Mouse (Mus musculus): ENCODE measurements around the gene Stx18. TPM values are rescaled to one million over a fixed set of nuclear protein-coding genes. Genes with fewer than 3 reads are reported as not detected.

The Stx18 gene
- total and polyA plus RNA-seq, 2 experiments, result 14.9 to 15.5 TPM

- Histone ChIP-seq H3K9ac (ENCODE audit: low read depth, low read length) (no peak overlapping the region), H3K4me1 (ENCODE audit: control insufficient read depth, insufficient read depth, low read length) (peaks cover under 1% of the 10 kb centered on the region; the same call in 1 of the 2 replicates), H3K27me3 (ENCODE audit: control insufficient read depth, insufficient read depth, low read length) (no peaks in the 10 kb centered on the region), H3K27ac (replicated peaks; ENCODE audit: insufficient read depth, low read depth, low read length) (no peak overlapping the region), H3K36me3 (ENCODE audit: control insufficient read depth, insufficient read depth, low read length) (no peaks in the 10 kb centered on the region), H3K79me2 (ENCODE audit: control insufficient read depth, insufficient read depth, low read length) (peaks cover 17% of the 10 kb centered on the region), H3K4me3 (ENCODE audit: insufficient read depth, low read depth, low read length) (no peak overlapping the region)
- TF ChIP-seq CTCF (IDR thresholded peaks at IDR 0.05; ENCODE audit: low read depth, low read length), result no peak
- TF ChIP-seq POLR2A (IDR thresholded peaks at IDR 0.05; ENCODE audit: extremely low read depth, insufficient read depth, low read length), result no peak
- 85% methylated on average over 5 of the region's 5 CpGs for WGBS
- DNase-seq (ENCODE audit: extremely low read depth, low read depth, low spot score), result no peak
Measured at GRCm38 (mm10) chr5:38063339-38063738, 24.8 kb downstream of the Stx18 start.

DNA sequence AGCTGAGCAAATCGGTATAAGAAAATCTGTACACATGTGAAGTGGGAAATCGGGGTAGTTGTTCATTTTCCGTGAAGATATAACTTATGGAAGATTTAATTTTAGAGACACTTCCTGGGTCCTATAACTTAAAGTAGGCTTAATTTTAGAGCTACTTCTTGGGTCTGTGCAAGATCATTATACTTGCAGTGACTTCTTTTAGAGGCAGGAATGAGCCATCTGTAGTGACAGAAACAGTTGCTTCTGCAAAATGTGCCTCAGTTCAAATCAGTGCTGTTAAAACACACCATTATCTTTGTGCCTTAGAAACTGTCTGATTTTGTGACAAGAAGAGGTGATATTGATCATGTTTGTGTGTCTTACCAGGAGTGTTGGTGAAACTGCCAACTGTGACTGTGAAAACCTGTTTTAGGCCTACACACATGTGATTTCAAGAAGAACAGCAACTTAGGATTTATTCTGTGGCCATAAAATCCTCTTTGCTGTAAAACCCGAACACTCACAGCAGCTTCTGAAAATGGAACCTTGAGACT, 25.6 kb downstream of the Stx18 start:
- Histone ChIP-seq H3K27ac (replicated peaks; ENCODE audit: insufficient read depth, low read depth, low read length) (no peak overlapping the region), H3K4me3 (ENCODE audit: insufficient read depth, low read depth, low read length) (no peak overlapping the region), H3K79me2 (ENCODE audit: control insufficient read depth, insufficient read depth, low read length) (peaks cover 18% of the 10 kb centered on the region), H3K4me1 (ENCODE audit: control insufficient read depth, insufficient read depth, low read length) (peaks cover 3% of the 10 kb centered on the region; the same call in 1 of the 2 replicates), H3K36me3 (ENCODE audit: control insufficient read depth, insufficient read depth, low read length) (no peaks in the 10 kb centered on the region), H3K27me3 (ENCODE audit: control insufficient read depth, insufficient read depth, low read length) (no peaks in the 10 kb centered on the region), H3K9ac (ENCODE audit: low read depth, low read length) (no peak overlapping the region)
- no peak for TF ChIP-seq POLR2A (IDR thresholded peaks at IDR 0.05; ENCODE audit: extremely low read depth, insufficient read depth, low read length)
- no peak for TF ChIP-seq CTCF (IDR thresholded peaks at IDR 0.05; ENCODE audit: low read depth, low read length)
- 93% methylated on average over 4 of the region's 4 CpGs for WGBS
- DNase-seq (ENCODE audit: extremely low read depth, low read depth, low spot score), result no peak

GRCm38 (mm10) chr5:38064701-38065100, 26.2 kb downstream of the Stx18 start:
- no peak overlapping the region for H3K4me3 ChIP-seq (ENCODE audit: insufficient read depth, low read depth, low read length)
- no peak overlapping the region for H3K27ac ChIP-seq (replicated peaks; ENCODE audit: insufficient read depth, low read depth, low read length)
- no peaks in the 10 kb centered on the region for H3K36me3 ChIP-seq (ENCODE audit: control insufficient read depth, insufficient read depth, low read length)
- H3K9ac ChIP-seq (ENCODE audit: low read depth, low read length), result no peak overlapping the region
- H3K79me2 ChIP-seq (ENCODE audit: control insufficient read depth, insufficient read depth, low read length), result peaks cover 21% of the 10 kb centered on the region
- DNase-seq (ENCODE audit: extremely low read depth, low read depth, low spot score), result no peak
- TF ChIP-seq CTCF (IDR thresholded peaks at IDR 0.05; ENCODE audit: low read depth, low read length) (no peak), POLR2A (IDR thresholded peaks at IDR 0.05; ENCODE audit: extremely low read depth, insufficient read depth, low read length) (no peak)
- 81% methylated on average over 5 of the region's 5 CpGs for WGBS
- peaks cover 3% of the 10 kb centered on the region; the same call in 1 of the 2 replicates for H3K4me1 ChIP-seq (ENCODE audit: control insufficient read depth, insufficient read depth, low read length)
- no peaks in the 10 kb centered on the region for H3K27me3 ChIP-seq (ENCODE audit: control insufficient read depth, insufficient read depth, low read length)

DNA sequence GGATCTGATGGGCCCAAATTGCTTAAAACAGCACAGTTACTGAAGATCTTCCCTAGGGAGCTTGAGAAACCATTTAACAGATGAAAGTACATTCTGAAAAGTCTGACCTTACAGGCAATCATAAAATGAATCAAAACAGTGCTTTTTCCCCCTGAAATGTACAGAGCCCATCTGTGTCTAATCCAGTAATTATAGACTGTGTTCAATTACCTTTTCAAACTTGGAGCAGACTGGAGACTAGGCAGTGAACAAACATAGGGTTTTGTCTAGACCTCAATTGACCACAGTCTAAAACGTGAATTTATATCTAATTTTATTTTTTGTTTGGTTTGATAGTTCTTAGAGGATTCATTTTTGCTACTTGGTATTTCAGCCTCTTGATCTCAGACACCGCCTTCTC, 26.9 kb downstream of the Stx18 start:
- peaks cover 3% of the 10 kb centered on the region; the same call in 1 of the 2 replicates for H3K4me1 ChIP-seq (ENCODE audit: control insufficient read depth, insufficient read depth, low read length)
- TF ChIP-seq CTCF (IDR thresholded peaks at IDR 0.05; ENCODE audit: low read depth, low read length) (no peak), POLR2A (IDR thresholded peaks at IDR 0.05; ENCODE audit: extremely low read depth, insufficient read depth, low read length) (no peak)

GRCm38 (mm10) chr5:38066606-38067005, 28.1 kb downstream of the Stx18 start:
- Histone ChIP-seq H3K27me3 (ENCODE audit: control insufficient read depth, insufficient read depth, low read length) (no peaks in the 10 kb centered on the region), H3K9ac (ENCODE audit: low read depth, low read length) (no peak overlapping the region), H3K36me3 (ENCODE audit: control insufficient read depth, insufficient read depth, low read length) (no peaks in the 10 kb centered on the region), H3K4me3 (ENCODE audit: insufficient read depth, low read depth, low read length) (no peak overlapping the region), H3K79me2 (ENCODE audit: control insufficient read depth, insufficient read depth, low read length) (peaks cover 24% of the 10 kb centered on the region), H3K27ac (replicated peaks; ENCODE audit: insufficient read depth, low read depth, low read length) (no peak overlapping the region), H3K4me1 (ENCODE audit: control insufficient read depth, insufficient read depth, low read length) (peaks cover 3% of the 10 kb centered on the region; the same call in 1 of the 2 replicates)
- WGBS, result 100% methylated on average over 1 of the region's 1 CpGs
- no peak for TF ChIP-seq POLR2A (IDR thresholded peaks at IDR 0.05; ENCODE audit: extremely low read depth, insufficient read depth, low read length)
- no peak for TF ChIP-seq CTCF (IDR thresholded peaks at IDR 0.05; ENCODE audit: low read depth, low read length)
- DNase-seq (ENCODE audit: extremely low read depth, low read depth, low spot score), result no peak

More for the DNA sequence above, 26.9 kb downstream of the Stx18 start:
- no peak for DNase-seq (ENCODE audit: extremely low read depth, low read depth, low spot score)
- no peaks in the 10 kb centered on the region for H3K27me3 ChIP-seq (ENCODE audit: control insufficient read depth, insufficient read depth, low read length)
- no peak overlapping the region for H3K27ac ChIP-seq (replicated peaks; ENCODE audit: insufficient read depth, low read depth, low read length)
- no peaks in the 10 kb centered on the region for H3K36me3 ChIP-seq (ENCODE audit: control insufficient read depth, insufficient read depth, low read length)
- H3K9ac ChIP-seq (ENCODE audit: low read depth, low read length), result no peak overlapping the region
- H3K4me3 ChIP-seq (ENCODE audit: insufficient read depth, low read depth, low read length), result no peak overlapping the region
- 74% methylated on average over 2 of the region's 2 CpGs for WGBS
- H3K79me2 ChIP-seq (ENCODE audit: control insufficient read depth, insufficient read depth, low read length), result peaks cover 25% of the 10 kb centered on the region

GRCm38 (mm10) chr5:38076326-38076725, 37.8 kb downstream of the Stx18 start:
- H3K4me3 ChIP-seq (ENCODE audit: insufficient read depth, low read depth, low read length), result no peak overlapping the region
- H3K27me3 ChIP-seq (ENCODE audit: control insufficient read depth, insufficient read depth, low read length), result no peaks in the 10 kb centered on the region
- no peak overlapping the region; the same call in 1 of the 2 replicates for H3K27ac ChIP-seq (replicated peaks; ENCODE audit: insufficient read depth, low read depth, low read length)
- H3K4me1 ChIP-seq (ENCODE audit: control insufficient read depth, insufficient read depth, low read length), result peaks cover 10% of the 10 kb centered on the region
- 23% methylated on average over 4 of the region's 4 CpGs for WGBS
- peaks cover 25% of the 10 kb centered on the region; the same call in 1 of the 2 replicates for H3K79me2 ChIP-seq (ENCODE audit: control insufficient read depth, insufficient read depth, low read length)
- peak; percentile 90 for DNase-seq (ENCODE audit: extremely low read depth, low read depth, low spot score)
- H3K36me3 ChIP-seq (ENCODE audit: control insufficient read depth, insufficient read depth, low read length), result no peaks in the 10 kb centered on the region
- no peak overlapping the region for H3K9ac ChIP-seq (ENCODE audit: low read depth, low read length)
- TF ChIP-seq POLR2A (IDR thresholded peaks at IDR 0.05; ENCODE audit: extremely low read depth, insufficient read depth, low read length), result no peak
- no peak for TF ChIP-seq CTCF (IDR thresholded peaks at IDR 0.05; ENCODE audit: low read depth, low read length)
